Mouse (Mus musculus) layer of hippocampus, adult 2 months (tissue): ENCODE measurements around the gene Vmn2r121. TPM values are rescaled to one million over a fixed set of nuclear protein-coding genes. Genes with fewer than 3 reads are reported as not detected.

ENCODE experiments used
- DNase-seq, 2 experiments: peaks; one replicate each; pipeline ENCODE4 v3.0.0; 2022; ENCODE audit warnings: low spot score in 2 of 2
- H3K27ac ChIP-seq: fragments of 200-600 bp; 2 replicates; pipeline ENCODE4 v1.8.1; 2022
- H3K4me3 ChIP-seq: fragments of 200-600 bp; 2 replicates; pipeline ENCODE4 v1.8.1; 2022; ENCODE audit warnings: mild to moderate bottlenecking
- CTCF ChIP-seq: fragments of 200-600 bp; conservative IDR thresholded peaks from 2 replicates; pipeline ENCODE4 v1.8.1; 2022; ENCODE audit warnings: antibody characterized with exemption, mild to moderate bottlenecking, moderate library complexity
- long read RNA-seq, 2 experiments: library from polyadenylated mRNA; stranded (forward); transcript quantifications; one replicate each; pipeline ENCODE4 v2.0.0; 2021; ENCODE audit warnings: borderline mapping rate in 2 of 2
- total RNA-seq, 2 experiments: library from RNA; stranded (reverse); gene quantifications; 2 replicates each; pipeline ENCODE4 v1.2.3; 2021

Vmn2r121 gene
- not detected for total RNA-seq
- long read RNA-seq, experiment 1: 0 reads
- long read RNA-seq, experiment 2: 0 reads

DNA sequence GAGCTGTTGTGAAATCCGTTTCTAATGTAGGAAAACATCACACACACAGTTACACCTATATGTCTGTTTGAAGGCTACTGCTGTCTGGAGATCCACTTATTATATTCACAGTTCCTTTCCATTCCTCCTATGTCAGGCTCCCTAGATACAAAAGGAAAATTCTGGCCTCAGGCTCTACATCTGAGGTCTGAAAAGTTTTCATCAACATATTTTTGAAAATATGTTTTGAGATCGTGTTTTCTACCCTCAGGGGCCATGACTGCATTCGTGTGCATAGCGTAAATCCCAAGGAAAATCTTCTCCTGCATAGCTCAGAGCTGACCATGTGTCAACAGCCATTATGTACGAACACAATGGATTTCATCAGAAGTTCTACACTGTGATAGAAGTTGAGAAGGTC lies at the start of gene Vmn2r121:
Gene Vmn2r121, minus strand, starts transcription at position 101 of the 400 bp plus-strand sequence.
- TF ChIP-seq CTCF: no peak
- Histone ChIP-seq H3K4me3 (no peak within 1 kb of the TSS), H3K27ac (no peak within 1 kb of the TSS)
- no peak for DNase-seq
